Comparison of ENCODE assay signal across 8 mouse cellular contexts in the genomic region with DNA sequence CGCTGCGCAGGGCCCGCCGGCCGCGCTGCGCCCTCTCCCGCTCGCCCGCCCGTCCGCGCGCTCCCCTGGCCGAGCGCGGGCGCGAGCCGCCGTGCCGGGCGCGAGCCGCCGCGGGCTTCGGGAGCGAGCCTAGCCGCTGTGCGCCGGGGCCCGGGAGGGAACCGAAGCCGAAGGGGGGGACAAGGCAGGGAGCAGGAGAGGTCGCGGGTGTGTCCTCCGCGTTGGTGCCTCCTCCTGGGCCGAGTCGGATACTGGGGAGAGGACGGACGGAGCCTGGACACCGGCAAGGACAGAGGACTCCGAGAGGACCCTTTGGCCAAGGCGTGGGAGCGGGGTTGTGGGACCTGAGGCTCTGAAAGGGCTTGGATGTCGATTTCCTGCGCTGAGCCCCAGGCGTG. TPM values are rescaled to one million over a fixed set of nuclear protein-coding genes. Genes with fewer than 3 reads are reported as not detected.
A peak's percentile ranks its signal among the peaks of the same experiment; 100 is the strongest.
DNase-seq lines count a peak whose midpoint lies in the region; ATAC-seq and TF ChIP-seq lines count a peak whose summit lies in the region.

A gene (minus strand): TSS at position 57 of the 398 bp plus-strand sequence.

- peak; percentile 53; the same call in 1 of the 2 replicates for ATAC-seq in kidney, postnatal 0 days (replicated peaks; ENCODE audit: low FRiP score, low read depth)
- peak; percentile 62 for ATAC-seq in forebrain, embryonic 12.5 days (ENCODE audit: low FRiP score)
- ATAC-seq in intestine, embryonic 16.5 days, result peak; percentile 85
- ATAC-seq in liver, embryonic 14.5 days (ENCODE audit: insufficient read depth), result no peak

- H3K9me3 ChIP-seq in kidney, postnatal 0 days (replicated peaks; ENCODE audit: low read length), result no peaks in the 10 kb centered on the region
- H3K9me3 ChIP-seq in forebrain, embryonic 12.5 days, result no peaks in the 10 kb centered on the region
- no peaks in the 10 kb centered on the region for H3K9me3 ChIP-seq in intestine, embryonic 16.5 days (ENCODE audit: control insufficient read depth, low read length)
- H3K9me3 ChIP-seq in liver, embryonic 14.5 days (ENCODE audit: control insufficient read depth, low read length), result no peaks in the 10 kb centered on the region

- H3K4me2 ChIP-seq in kidney, postnatal 0 days (ENCODE audit: low read length), result peak within 1 kb of the TSS; percentile 97
- peak within 1 kb of the TSS; percentile 98 for H3K4me2 ChIP-seq in forebrain, embryonic 12.5 days
- H3K4me2 ChIP-seq in intestine, embryonic 16.5 days (ENCODE audit: low read depth, low read length), result peak within 1 kb of the TSS; percentile 98
- H3K4me2 ChIP-seq in liver, embryonic 14.5 days (ENCODE audit: low read depth), result peak within 1 kb of the TSS; percentile 37

- under 1% methylated on average over 33 of the region's 50 CpGs for WGBS in kidney, postnatal 0 days
- WGBS in forebrain, embryonic 12.5 days, result under 1% methylated on average over 38 of the region's 50 CpGs
- 0% methylated on average over 49 of the region's 50 CpGs for WGBS in intestine, embryonic 16.5 days
- under 1% methylated on average over 44 of the region's 50 CpGs for WGBS in liver, embryonic 14.5 days (ENCODE audit: insufficient replicate concordance)

- peak within 1 kb of the TSS; percentile 47 for H3K9ac ChIP-seq in kidney, postnatal 0 days (ENCODE audit: low read depth, low read length)
- H3K9ac ChIP-seq in forebrain, embryonic 12.5 days, result peak within 1 kb of the TSS; percentile 56
- peak within 1 kb of the TSS; percentile 67 for H3K9ac ChIP-seq in intestine, embryonic 16.5 days (ENCODE audit: low read depth, low read length)
- no peak within 1 kb of the TSS for H3K9ac ChIP-seq in liver, embryonic 14.5 days (replicated peaks)

- no peak for TF ChIP-seq CTCF in kidney, postnatal 0 days (IDR thresholded peaks at IDR 0.05; ENCODE audit: low read depth)
- no peak for TF ChIP-seq CTCF in liver, embryonic 14.5 days (IDR thresholded peaks at IDR 0.05; ENCODE audit: low read depth)

- H3K4me3 ChIP-seq in kidney, postnatal 0 days (replicated peaks; ENCODE audit: low read depth, low read length), result peak within 1 kb of the TSS; percentile 61
- peak within 1 kb of the TSS; percentile 65 for H3K4me3 ChIP-seq in forebrain, embryonic 12.5 days (replicated peaks)
- peak within 1 kb of the TSS; percentile 64 for H3K4me3 ChIP-seq in intestine, embryonic 16.5 days (ENCODE audit: low read length)
- peak within 1 kb of the TSS; percentile 11 to 30; a peak in 3 of 4 replicates for H3K4me3 ChIP-seq in liver, embryonic 14.5 days (ENCODE audit: insufficient read depth in 1 of 2, low read depth in 2 of 2, low read length in 2 of 2)

- no peak within 1 kb of the TSS for H3K27ac ChIP-seq in kidney, postnatal 0 days
- H3K27ac ChIP-seq in forebrain, embryonic 12.5 days, result peak within 1 kb of the TSS; percentile 68
- H3K27ac ChIP-seq in intestine, embryonic 16.5 days (ENCODE audit: low read length), result no peak within 1 kb of the TSS
- no peak within 1 kb of the TSS for H3K27ac ChIP-seq in liver, embryonic 14.5 days

- H3K4me1 ChIP-seq in kidney, postnatal 0 days (replicated peaks; ENCODE audit: insufficient read depth, low read length), result no peaks in the 10 kb centered on the region; the same call in 1 of the 2 replicates
- peaks cover 8% of the 10 kb centered on the region; the same call in 1 of the 2 replicates for H3K4me1 ChIP-seq in forebrain, embryonic 12.5 days
- H3K4me1 ChIP-seq in intestine, embryonic 16.5 days (ENCODE audit: control insufficient read depth, insufficient read depth, low read length), result no peaks in the 10 kb centered on the region
- H3K4me1 ChIP-seq in liver, embryonic 14.5 days (replicated peaks; ENCODE audit: control insufficient read depth in 2 of 2, insufficient read depth in 2 of 2, low read length in 1 of 2), result no peaks in the 10 kb centered on the region

- DNase-seq in kidney, postnatal 0 days (ENCODE audit: low spot score), result peak; percentile 42
- DNase-seq in kidney, adult 11 months, result no peak
- peak; percentile 68 for DNase-seq in brain, adult 2 months (ENCODE audit: low read depth, low spot score)
- no peak for DNase-seq in liver, embryonic 14.5 days (ENCODE audit: low read depth in 3 of 3, low spot score in 3 of 3)
- DNase-seq in right cerebral cortex, postnatal 14 days, result peak; percentile 52
- no peak for DNase-seq in adipocyte (ENCODE audit: low spot score)

- no peak for TF ChIP-seq EP300 in liver, embryonic 14.5 days (IDR thresholded peaks at IDR 0.05; ENCODE audit: low read depth)

- no peaks in the 10 kb centered on the region for H3K36me3 ChIP-seq in kidney, postnatal 0 days (ENCODE audit: insufficient read depth, low read length)
- no peaks in the 10 kb centered on the region for H3K36me3 ChIP-seq in forebrain, embryonic 12.5 days (replicated peaks)
- no peaks in the 10 kb centered on the region for H3K36me3 ChIP-seq in intestine, embryonic 16.5 days (ENCODE audit: control insufficient read depth, insufficient read depth, low read length)
- H3K36me3 ChIP-seq in liver, embryonic 14.5 days (replicated peaks; ENCODE audit: control insufficient read depth, insufficient read depth, low read depth), result no peaks in the 10 kb centered on the region

- peaks cover 37% of the 10 kb centered on the region for H3K27me3 ChIP-seq in kidney, postnatal 0 days (ENCODE audit: insufficient read depth, low read length)
- H3K27me3 ChIP-seq in forebrain, embryonic 12.5 days, result peaks cover 54% of the 10 kb centered on the region
- H3K27me3 ChIP-seq in intestine, embryonic 16.5 days (replicated peaks; ENCODE audit: control insufficient read depth, insufficient read depth, low read length), result peaks cover 36% of the 10 kb centered on the region
- H3K27me3 ChIP-seq in liver, embryonic 14.5 days (ENCODE audit: control insufficient read depth, insufficient read depth, low read length), result peaks cover 35% of the 10 kb centered on the region

RNA-seq across cellular contexts. Expression of the gene that starts here (rescaled TPM):
- 0.23 and 0.74 TPM in 2 replicates for polyA plus RNA-seq in kidney, postnatal 0 days (2015; fragmentation: Nextera tagmentation; extraction: Ambion mirVana)
- 2.8 and 5.4 TPM in 2 replicates for polyA plus RNA-seq in forebrain, embryonic 12.5 days (2016; fragmentation: Nextera tagmentation; extraction: Ambion mirVana)
- 0.67 and 0.75 TPM in 2 replicates for polyA plus RNA-seq in intestine, embryonic 16.5 days (2015; fragmentation: Nextera tagmentation; extraction: Ambion mirVana)
- polyA plus RNA-seq in liver, embryonic 14.5 days (2012; rRNA removed), result 0.02 and 0.05 TPM in 2 replicates
- not detected in 2 replicates for polyA plus RNA-seq in liver, embryonic 14.5 days (2014; fragmentation: Nextera tagmentation; extraction: Ambion mirVana)

Comparison
In these comparisons a context has a peak if more than half of its experiments do, and no peak if none do; other contexts are left out.
1. Peak in DNase-seq, ATAC-seq, H3K4me3 ChIP-seq, H3K9ac ChIP-seq and H3K4me2 ChIP-seq in kidney, postnatal 0 days; RNA of the gene not detected or under 1 TPM.
2. Peak in ATAC-seq, H3K4me3 ChIP-seq, H3K9ac ChIP-seq and H3K4me2 ChIP-seq in intestine, embryonic 16.5 days; RNA of the gene not detected or under 1 TPM.
3. DNase-seq: peak in brain, adult 2 months (single experiment) and right cerebral cortex, postnatal 14 days (single experiment); none in kidney, adult 11 months (single experiment), liver, embryonic 14.5 days (0 of 3) and adipocyte (single experiment).
4. H3K4me2 ChIP-seq: peak in every context shown above with its lines; median percentile 98 in forebrain, embryonic 12.5 days; 98 in intestine, embryonic 16.5 days; 97 in kidney, postnatal 0 days; 37 in liver, embryonic 14.5 days.
5. Peak in every context shown above with its lines, with median percentiles within 50 percentile points of each other: H3K4me3 ChIP-seq.